Mouse (Mus musculus) thymus, postnatal 36 days (tissue): ENCODE results near the gene Sox5.

Experiments used
- DNase-seq, 2 experiments: peaks; one replicate each; pipeline ENCODE4 v3.0.0; 2022; ENCODE audit warnings: mixed read lengths in 2 of 2

Sox5 gene

DNA sequence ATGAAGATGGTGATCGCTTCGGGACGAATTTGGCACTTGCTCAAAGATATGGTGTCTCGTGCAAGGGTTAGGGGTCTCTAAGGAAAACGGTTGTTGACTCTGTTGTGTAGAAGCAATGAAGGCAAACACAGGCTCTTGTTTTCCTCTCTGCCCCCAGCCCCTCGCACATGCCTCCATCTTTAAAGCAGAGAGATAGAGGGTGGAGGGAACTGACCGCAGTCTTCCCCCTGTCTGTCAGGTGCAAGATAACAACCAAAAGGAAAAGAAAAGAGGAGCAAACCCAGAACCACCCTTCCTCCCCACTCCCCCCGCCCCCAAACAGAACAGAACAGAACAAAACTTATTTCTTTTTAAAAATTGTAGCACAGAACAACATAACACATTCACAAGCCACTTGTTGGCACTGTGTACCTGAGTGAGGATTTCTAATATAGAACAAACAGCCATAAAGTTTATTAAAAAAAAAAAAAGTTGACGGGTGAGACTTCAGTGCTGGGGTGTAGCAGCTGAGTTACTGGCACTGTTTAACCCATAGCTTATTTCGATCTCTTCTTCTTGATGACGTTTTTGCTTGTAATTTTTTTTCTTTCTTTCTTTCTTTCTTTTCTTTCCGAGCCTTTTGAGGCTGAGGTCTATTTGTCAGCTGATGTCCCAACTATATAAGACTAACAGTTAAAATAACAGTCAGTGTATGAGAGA is 949.1 kb downstream of the Sox5 start:
- DNase-seq = no peak

DNA sequence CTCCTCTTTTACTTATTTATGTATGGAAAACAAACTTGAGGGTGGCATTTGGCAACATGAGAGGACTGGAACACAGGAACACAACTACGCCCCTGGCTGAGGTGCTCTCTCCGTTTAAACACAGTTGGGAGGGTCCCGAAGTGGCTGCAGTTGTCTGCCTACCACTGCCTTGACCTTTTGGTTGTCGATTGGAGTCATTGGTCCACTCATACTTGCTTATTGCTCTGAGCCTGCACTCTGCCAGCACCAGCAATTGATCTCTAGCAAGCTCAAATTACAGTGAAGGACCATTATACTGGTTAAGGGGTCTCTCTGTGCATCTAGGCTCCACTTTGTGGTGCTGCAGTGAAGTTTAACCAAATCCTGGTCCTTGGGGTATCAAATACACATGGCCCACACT is 950.5 kb downstream of the Sox5 start:
- DNase-seq = no peak

DNA sequence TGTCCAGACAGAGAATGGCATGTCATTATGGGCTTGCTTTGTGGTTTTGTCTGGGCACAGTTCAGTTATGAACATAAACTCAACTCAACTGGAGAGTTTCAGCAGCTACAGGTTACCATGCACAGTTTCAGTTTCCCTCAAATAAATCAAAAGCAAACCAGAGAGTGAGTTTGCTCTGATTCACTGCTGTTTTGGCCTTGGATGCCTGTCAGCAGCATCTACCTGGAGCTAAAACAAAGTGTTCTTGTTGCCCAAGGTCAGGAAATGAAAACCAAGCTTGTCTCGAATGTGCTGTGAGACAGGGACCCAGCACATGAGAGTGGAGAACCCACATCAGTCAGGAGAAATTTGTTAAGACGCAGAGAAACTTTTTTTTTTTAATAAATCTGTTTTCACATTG is 951.6 kb downstream of the Sox5 start:
- no peak for DNase-seq

DNA sequence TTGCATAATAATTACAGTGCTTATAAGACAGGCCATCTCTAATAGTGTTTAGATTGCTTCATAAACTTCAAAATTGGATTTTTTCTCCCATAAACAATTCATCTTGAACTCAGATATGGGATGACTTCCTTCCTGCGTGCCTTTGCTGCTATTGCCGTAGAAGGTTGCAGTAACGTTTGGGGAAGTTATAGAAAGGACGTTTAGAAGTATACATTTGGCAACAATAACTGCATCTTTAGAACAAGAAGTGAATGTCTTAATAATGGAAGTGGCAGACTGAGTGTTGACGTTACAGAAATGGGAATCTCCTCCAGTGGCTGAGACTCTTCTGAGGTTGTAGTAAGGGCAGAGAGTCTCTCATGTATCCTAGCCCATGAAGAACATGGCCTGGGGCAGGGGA is 955.0 kb downstream of the Sox5 start:
- DNase-seq = no peak

DNA sequence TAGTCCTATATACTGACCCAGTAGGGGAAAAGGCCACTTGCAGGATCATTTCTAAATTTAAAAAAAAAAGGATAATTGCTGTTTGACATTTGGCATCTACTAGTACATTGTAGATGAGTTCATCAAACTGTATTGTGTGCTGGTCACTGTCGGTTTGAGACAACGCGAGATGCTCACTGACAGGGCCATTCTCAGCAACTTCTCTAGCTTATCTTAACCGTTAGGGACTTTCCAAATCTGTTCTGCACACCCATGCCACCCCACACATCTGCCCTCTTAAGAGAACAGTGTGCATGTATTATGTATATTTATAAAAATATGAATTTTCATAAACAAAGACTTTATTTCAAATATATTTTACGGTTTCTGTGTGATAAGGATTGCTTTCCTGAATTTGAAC is 955.8 kb downstream of the Sox5 start:
- no peak for DNase-seq

DNA sequence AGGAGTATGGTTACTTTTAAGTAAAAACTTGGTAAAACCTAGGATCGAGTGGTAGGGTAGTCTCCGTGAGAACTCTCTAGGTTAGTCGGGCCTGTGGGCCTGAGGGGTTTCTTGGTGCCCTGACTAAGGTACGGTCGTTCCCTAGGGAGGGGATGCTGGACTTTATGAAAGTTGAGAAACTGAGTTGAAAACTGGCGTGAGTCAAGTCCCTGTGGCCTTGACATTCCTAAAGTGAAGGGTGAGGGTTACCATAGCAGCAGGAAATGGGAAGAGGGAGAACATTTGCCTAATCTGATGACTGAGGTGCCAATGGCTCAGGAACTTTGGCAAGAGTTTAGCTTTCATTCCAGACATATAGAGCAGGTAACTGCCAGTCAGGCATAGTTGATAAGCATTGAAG is 956.7 kb downstream of the Sox5 start:
- no peak for DNase-seq

GRCm38 (mm10) chr6:143788446-143788845 is 993.3 kb downstream of the Sox5 start:
- no peak for DNase-seq

DNA sequence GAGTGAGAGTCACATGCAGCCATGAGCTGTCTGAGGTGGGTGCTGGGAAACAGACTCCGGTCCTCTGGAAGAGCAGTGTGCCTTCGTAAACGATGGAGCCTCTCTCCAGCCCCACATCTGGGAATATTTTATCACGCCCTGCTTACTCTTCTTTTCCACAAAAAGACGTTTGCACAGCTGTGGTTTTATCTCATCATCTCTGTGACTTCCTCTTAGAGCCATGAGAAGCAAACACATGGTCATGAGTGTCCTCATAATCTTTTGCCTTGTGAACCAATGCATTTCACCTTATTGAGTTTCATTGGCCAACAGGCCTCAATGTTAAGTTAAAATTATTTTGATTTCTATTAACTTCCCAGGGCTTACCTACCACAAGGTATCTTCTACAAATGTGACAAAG is 994.4 kb downstream of the Sox5 start:
- no peak for DNase-seq

GRCm38 (mm10) chr6:143785685-143786084 is 996.1 kb downstream of the Sox5 start:
- DNase-seq = no peak
